Mouse (Mus musculus) ES-E14 (cell line): Measurements from ENCODE around the gene Ptgs1. TPM values are rescaled to one million over a fixed set of nuclear protein-coding genes. Genes with fewer than 3 reads are reported as not detected.

ENCODE experiments used
- DNase-seq: peaks from one replicate; pipeline ENCODE4 v3.0.0-alpha.2; 2013; ENCODE audit warnings: low read depth, low spot score
- H3K27ac ChIP-seq: 2 replicates; pipeline ENCODE4 v1.5.1; 2012; ENCODE audit warnings: low read depth, mild to moderate bottlenecking, low read length, moderate library complexity, mixed read lengths; ENCODE audit not compliant: poor library complexity, insufficient read depth, severe bottlenecking
- H3K36me3 ChIP-seq: 2 replicates; pipeline ENCODE4 v1.6.1; 2012; ENCODE audit warnings: mild to moderate bottlenecking, low read length, moderate library complexity, mixed read lengths; ENCODE audit not compliant: control insufficient read depth, poor library complexity, insufficient read depth, severe bottlenecking
- H3K4me1 ChIP-seq, 2 experiments: fragments of 150-350 bp in 1 of 2; sonication (generic) in 1 of 2; 2 replicates each; pipeline ENCODE4 v1.6.1; 2012; ENCODE audit warnings: low read length in 2 of 2, mild to moderate bottlenecking in 1 of 2, mixed read lengths in 1 of 2; ENCODE audit not compliant: control insufficient read depth in 2 of 2, insufficient read depth in 2 of 2, poor library complexity in 1 of 2
- H3K4me3 ChIP-seq, 2 experiments: fragments of 150-350 bp in 1 of 2; sonication (generic) in 1 of 2; 2 replicates each; pipeline ENCODE4 v1.5.1; 2012; ENCODE audit warnings: low read length in 2 of 2, low read depth in 1 of 2, mild to moderate bottlenecking in 1 of 2, mixed read lengths in 1 of 2; ENCODE audit not compliant: insufficient read depth in 1 of 2, poor library complexity in 1 of 2, severe bottlenecking in 1 of 2
- H3K9ac ChIP-seq: 2 replicates; pipeline ENCODE4 v1.6.1; 2012; ENCODE audit warnings: low read depth, mild to moderate bottlenecking, low read length, mixed read lengths; ENCODE audit not compliant: poor library complexity, insufficient read depth, severe bottlenecking
- H3K9me3 ChIP-seq: fragments of 150-350 bp; sonication (generic); 2 replicates; pipeline ENCODE4 v1.6.1; 2012; ENCODE audit warnings: low read depth, mild to moderate bottlenecking, low read length; ENCODE audit not compliant: control insufficient read depth, insufficient read depth
- CHD2 ChIP-seq: IDR thresholded peaks from 2 replicates; pipeline ENCODE4 v1.6.1; 2014; ENCODE audit warnings: mild to moderate bottlenecking, low read depth, low read length, inconsistent platforms
- HCFC1 ChIP-seq: IDR thresholded peaks from 2 replicates; pipeline ENCODE4 v1.6.1; 2012; ENCODE audit warnings: low read length, inconsistent platforms, borderline replicate concordance; ENCODE audit not compliant: insufficient read depth
- MAFK ChIP-seq: IDR thresholded peaks from 2 replicates; pipeline ENCODE4 v1.6.1; 2014; ENCODE audit warnings: mild to moderate bottlenecking, low read depth, low read length, inconsistent platforms; ENCODE audit not compliant: insufficient read depth
- ZC3H11A ChIP-seq: IDR thresholded peaks from 2 replicates; pipeline ENCODE4 v1.6.1; 2012; ENCODE audit warnings: low read depth, mild to moderate bottlenecking, inconsistent platforms, low read length, borderline replicate concordance
- ZNF384 ChIP-seq: IDR thresholded peaks from 2 replicates; pipeline ENCODE4 v1.6.1; 2012; ENCODE audit warnings: low read depth, low read length, inconsistent platforms
- in situ Hi-C, 2 experiments: fragments of 600-800 bp; cut with MboI; formaldehyde crosslinking; loops; one replicate each; pipeline ENCODE4 v1.15.1; 2025; ENCODE audit warnings: low sequenced_read_pairs in 2 of 2, inconsistent platforms in 1 of 2; ENCODE audit not compliant: unreplicated experiment in 2 of 2
- total RNA-seq: library from RNA; depleted of rRNA; stranded (reverse); fragments of 300-350 nt; gene quantifications from 2 replicates; pipeline ENCODE4 v1.2.3, GENCODE M21; 2012

The Ptgs1 gene
- total RNA-seq, 1 experiment = 9.0 TPM

DNA sequence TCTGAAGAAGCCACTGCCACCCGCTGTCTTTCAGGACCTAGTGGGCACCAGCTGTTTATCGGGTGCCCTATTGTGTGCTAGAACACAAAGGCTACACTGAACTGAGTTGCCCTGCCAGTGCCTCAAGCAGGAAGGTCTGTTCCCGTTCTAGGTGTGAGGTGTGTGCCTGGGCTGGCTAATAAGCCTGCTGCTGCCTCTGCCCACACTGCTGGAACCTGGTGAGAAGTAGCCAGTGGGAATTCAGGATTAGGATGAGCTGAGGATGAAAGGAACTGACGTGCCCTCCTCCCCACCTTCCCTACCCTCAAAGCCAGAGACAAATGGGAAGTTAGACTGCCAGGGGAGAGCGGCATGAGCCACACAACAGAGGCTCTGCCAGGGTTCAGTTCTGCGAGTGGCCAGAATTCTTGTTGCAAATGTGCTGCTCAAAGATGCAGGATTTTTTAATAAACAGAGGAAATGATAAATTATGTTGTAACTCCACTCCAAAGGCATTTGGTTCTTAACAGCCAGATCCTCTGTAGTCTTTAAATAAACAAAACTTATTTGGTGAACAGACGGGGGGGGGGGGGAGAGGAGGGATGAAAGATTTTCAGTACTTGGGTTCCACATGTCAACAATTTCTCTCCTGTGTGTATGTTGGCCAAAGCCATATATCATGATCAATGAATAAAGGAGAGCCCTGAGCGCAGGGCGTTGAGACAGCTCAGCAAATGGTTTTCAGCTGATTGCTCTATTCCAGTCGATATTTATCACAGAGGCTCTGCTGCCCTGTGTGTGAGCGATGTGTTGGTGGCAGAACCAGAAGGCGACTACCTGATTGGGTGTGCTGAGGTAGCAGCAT is 38.9 kb upstream of the Ptgs1 start:
- H3K4me1 ChIP-seq = no peaks in the 10 kb centered on the region
- H3K27ac ChIP-seq = no peak overlapping the region
- DNase-seq = no peak
- in situ Hi-C loops = no loop called here
- peaks cover 2% of the 10 kb centered on the region; the same call in 1 of the 2 replicates for H3K36me3 ChIP-seq
- TF ChIP-seq ZC3H11A (no peak), ZNF384 (no peak), CHD2 (no peak), HCFC1 (no peak)
- H3K4me3 ChIP-seq = no peak overlapping the region
- H3K9ac ChIP-seq = no peak overlapping the region
- H3K9me3 ChIP-seq = no peaks in the 10 kb centered on the region

DNA sequence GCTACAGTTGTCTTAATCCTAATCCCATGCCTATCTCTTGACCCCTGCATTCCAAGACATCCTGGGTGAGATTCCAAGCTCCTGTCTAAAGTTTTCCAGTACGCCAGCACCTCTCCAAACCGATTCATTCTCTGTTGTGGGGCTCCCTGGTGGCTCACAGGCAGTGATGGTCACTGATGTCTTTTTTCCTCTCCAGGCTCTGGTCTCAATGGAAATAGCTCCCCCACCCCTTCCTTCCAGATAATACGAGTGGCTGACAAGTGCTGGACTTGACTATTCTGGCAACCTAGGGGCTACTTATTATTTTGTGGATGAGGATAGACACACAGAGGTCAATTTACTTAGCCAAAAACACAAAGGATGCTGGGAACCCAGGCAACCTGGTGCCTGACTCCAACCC is 33.2 kb upstream of the Ptgs1 start:
- TF ChIP-seq MAFK (no peak), ZNF384 (no peak), CHD2 (no peak), ZC3H11A (no peak), HCFC1 (no peak)
- H3K27ac ChIP-seq = no peak overlapping the region
- H3K4me1 ChIP-seq = peaks cover 3 to 5% of the 10 kb centered on the region in 2 experiments; a peak in 1 of 4 replicates

DNA sequence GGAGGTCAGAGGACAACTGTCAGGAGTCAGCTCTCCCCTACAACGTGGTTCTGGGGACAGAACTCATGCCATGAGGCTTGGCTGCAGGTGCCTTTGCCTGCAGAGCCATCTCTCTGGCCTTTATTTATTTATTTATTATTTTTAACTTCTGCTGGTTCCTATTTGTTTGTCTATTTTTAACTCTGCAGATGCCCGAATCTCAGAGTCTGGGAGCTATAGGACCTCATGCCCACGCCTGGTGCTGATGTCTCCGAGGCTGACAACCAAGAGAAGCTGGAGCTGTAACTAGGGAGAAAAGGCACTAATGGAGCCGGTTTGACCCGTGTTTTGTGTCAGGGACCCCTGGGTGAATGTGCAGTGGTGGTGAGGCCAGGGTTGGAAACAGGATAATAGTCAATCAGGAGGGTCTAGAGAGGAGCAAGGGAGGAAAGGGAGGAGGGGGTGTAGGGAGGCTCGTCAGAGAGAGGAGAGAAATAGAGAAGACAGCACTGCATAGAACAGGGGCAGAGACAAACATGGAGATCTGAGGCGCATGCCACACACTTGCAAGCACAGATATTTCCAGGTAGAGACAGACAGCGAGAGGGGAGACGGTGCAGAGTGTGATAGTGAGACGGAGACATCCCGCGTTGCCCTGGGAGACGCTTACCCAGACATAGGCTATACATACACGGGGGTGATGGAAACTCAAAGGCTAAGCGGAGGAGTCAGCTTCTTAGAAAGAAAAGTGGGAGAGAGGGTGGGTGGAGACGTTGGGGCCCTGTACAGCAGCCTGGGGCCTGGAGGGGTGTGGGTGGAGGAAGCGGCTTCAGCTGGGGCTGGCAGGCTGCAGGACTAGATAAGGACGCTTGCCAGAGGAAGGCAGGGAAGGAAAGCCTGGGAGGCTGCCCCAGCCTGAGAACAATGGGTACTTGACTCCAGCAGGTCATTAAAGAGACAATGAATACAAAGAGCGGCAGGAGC is 32.0 kb upstream of the Ptgs1 start:
- H3K4me1 ChIP-seq = peaks cover 3 to 11% of the 10 kb centered on the region in 2 experiments; a peak in 3 of 4 replicates
- peak; percentile 79 for DNase-seq
- no peak for TF ChIP-seq ZC3H11A
- no peak for TF ChIP-seq ZNF384
- no peak for TF ChIP-seq MAFK
- TF ChIP-seq CHD2 = no peak; the same call in 1 of the 2 replicates
- TF ChIP-seq HCFC1 = no peak
- H3K9ac ChIP-seq = no peak overlapping the region
- no peak overlapping the region for H3K27ac ChIP-seq
- H3K9me3 ChIP-seq = no peaks in the 10 kb centered on the region
- in situ Hi-C loops = no loop called here
- no peaks in the 10 kb centered on the region for H3K36me3 ChIP-seq
- H3K4me3 ChIP-seq = no peak overlapping the region

More for the DNA sequence above, 33.2 kb upstream of the Ptgs1 start:
- H3K4me3 ChIP-seq = no peak overlapping the region
- H3K9ac ChIP-seq = no peak overlapping the region
- DNase-seq = no peak
- no peaks in the 10 kb centered on the region for H3K9me3 ChIP-seq
- no peaks in the 10 kb centered on the region for H3K36me3 ChIP-seq
- in situ Hi-C loops = no loop called here

DNA sequence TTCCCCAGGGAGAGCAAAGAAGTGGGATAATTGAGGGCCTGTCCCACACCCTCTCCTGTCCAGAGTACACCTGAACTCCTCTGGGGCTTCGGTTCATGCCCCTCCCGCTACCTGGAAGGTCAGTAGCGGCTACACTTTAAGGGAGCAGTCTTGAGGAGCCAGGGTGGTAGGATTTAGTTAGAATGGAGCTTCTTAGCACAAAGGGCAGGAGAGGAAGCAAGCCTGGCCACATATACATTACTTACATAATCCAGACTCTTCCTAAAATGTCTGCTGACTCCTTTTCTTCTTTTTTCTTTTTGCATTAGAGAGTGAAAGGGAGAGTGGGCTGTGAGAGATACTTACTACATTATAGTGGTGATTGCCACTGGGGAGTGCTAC is 31.4 kb upstream of the Ptgs1 start:
- TF ChIP-seq MAFK = no peak
- no peak for TF ChIP-seq HCFC1
- TF ChIP-seq ZNF384 = no peak
- no peak for TF ChIP-seq ZC3H11A
- no peak for TF ChIP-seq CHD2
- Histone ChIP-seq H3K27ac (no peak overlapping the region), H3K4me3 (no peak overlapping the region), H3K36me3 (no peaks in the 10 kb centered on the region), H3K9me3 (no peaks in the 10 kb centered on the region), H3K4me1 (peaks cover 4 to 13% of the 10 kb centered on the region in 2 experiments; a peak in 3 of 4 replicates), H3K9ac (no peak overlapping the region)
- no peak for DNase-seq
- in situ Hi-C loops = no loop called here
